Mouse (Mus musculus): ENCODE measurements at regions not wholly inside any gene's neighbourhood (a gene's known extent, or its start where the extent isn't known, plus 50 kb on each side); places are given as distances from the start of the nearest gene placed in this dataset.

GRCm38 (mm10) chr14:45781850-45782249 is 123.9 kb upstream of the Ddhd1 start:
- TF ChIP-seq GATA1 (IDR thresholded peaks at IDR 0.05; ENCODE audit: low read length), result no peak

DNA sequence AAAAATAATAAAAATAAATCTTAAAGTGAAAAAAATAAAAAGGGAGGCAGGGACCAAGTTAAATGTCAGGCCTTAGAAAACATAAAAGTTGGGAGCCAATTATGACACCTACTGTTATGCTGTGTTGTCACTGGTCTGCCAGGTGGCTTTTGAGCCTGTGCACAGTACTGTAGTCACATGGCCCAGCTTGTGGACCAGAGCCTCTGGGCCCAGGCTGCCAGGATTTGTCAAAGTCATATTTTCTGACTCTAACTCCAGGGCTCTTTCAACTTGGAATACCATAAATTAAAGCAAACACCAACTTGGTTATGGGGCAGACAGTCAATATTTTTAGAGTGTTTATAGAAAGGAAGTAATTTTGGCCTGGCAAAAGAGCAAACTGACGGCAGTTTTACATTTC is 137.0 kb upstream of the Ddhd1 start:
- no peak for TF ChIP-seq GATA1 (IDR thresholded peaks at IDR 0.05; ENCODE audit: low read length)

- no peak for TF ChIP-seq GATA1 (IDR thresholded peaks at IDR 0.05; ENCODE audit: low read length)
These were observed 138.8 kb upstream of the Ddhd1 start for GRCm38 (mm10) chr14:45796665-45797319.

- TF ChIP-seq GATA1 (IDR thresholded peaks at IDR 0.05; ENCODE audit: low read length), result no peak
These were observed 139.4 kb upstream of the Ddhd1 start for GRCm38 (mm10) chr14:45797320-45797696.

- no peak for TF ChIP-seq GATA1 (IDR thresholded peaks at IDR 0.05; ENCODE audit: low read length)
These were observed 141.3 kb upstream of the Ddhd1 start for GRCm38 (mm10) chr14:45799286-45799685.

DNA sequence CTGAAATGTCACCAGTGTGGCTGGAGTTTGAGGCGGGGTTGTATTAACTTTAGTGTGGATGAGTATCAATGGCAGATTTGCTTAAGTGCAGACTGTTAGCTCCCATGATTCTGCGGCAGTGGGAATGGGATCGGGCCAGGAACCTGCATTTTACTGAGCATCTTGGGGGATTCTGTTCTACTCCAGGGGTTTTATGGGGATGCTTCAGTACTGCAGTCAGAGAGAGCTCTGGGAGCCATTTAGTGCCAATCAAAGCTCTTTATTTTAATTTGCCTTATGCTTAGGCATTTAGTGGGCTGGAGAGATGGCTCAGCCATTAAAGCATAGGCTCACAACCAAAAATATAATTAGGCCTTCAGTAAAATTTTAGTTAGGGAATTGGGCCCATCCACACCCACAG is 148.0 kb upstream of the Ddhd1 start:
- TF ChIP-seq GATA1 (IDR thresholded peaks at IDR 0.05; ENCODE audit: low read length), result no peak

DNA sequence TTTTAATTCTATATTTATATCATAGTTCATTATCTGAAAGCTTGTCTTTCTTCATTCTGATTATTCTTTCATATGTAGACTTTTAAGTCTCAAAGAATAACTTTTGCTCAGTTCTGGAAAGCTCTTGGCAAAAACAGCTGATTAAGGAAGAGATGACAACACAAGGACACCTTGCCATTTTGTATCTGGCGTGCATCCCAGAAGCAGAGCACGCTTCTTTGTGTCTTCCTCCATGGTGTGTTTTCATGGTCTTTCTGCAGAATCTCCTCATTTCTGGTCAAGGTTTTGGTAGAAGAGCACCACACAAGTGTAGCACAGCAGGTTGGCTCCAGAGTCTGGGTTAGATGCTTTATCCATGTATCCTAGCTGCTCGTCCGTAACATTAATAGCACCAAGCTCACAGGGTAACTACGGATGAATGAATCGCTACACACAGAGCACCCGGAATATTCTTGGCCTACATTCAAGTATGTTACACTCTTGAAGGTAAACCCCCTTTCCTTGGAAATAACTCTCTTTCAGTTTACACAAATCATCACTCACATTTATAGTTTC is 148.9 kb upstream of the Ddhd1 start:
- TF ChIP-seq GATA1 (IDR thresholded peaks at IDR 0.05; ENCODE audit: low read length), result no peak

DNA sequence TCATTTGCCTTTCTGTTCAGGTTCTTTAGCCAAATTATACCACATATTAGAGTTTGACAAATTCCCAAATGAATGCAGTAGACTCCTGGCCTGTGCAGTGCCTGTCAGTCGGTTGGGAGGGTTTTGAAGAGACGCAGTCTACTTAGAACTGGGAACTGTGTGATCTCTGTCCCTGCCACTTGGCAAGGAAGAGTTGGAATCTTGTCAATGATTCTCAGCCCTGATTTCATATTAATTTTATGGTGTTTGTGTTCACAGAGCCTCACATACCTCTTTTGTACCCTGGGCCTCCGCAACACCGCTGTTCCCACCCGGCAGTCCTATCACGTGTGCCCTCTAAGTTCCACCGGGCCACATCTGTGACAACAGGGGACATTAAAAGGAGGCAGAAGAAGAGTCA is 149.8 kb upstream of the Ddhd1 start:
- TF ChIP-seq GATA1 (IDR thresholded peaks at IDR 0.05; ENCODE audit: low read length), result no peak

DNA sequence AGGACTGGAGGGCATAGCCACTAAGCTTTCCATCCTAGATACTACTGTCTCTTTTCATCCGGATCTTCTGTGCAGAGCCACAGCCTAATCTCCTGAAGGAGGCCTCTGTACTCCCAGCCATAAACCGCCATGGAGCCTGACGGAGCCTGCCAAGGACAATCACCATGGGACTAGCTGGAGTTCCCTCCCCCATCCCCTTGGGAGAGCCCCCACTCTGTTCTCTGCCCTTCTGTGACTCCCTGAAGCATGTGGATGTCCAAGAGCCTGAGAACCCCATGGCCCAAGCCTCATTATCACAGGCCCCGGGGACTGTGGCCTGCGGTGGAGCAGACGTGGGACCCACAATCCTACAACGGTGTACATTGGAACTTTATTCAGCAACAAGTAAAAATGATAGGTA is 151.5 kb upstream of the Ddhd1 start:
- no peak for TF ChIP-seq GATA1 (IDR thresholded peaks at IDR 0.05; ENCODE audit: low read length)

- no peak for TF ChIP-seq GATA1 (IDR thresholded peaks at IDR 0.05; ENCODE audit: low read length)
These were observed 152.2 kb upstream of the Ddhd1 start for GRCm38 (mm10) chr14:45810101-45810500.

- TF ChIP-seq GATA1 (IDR thresholded peaks at IDR 0.05; ENCODE audit: low read length), result no peak
These were observed 152.7 kb upstream of the Ddhd1 start for GRCm38 (mm10) chr14:45810630-45811029.

- no peak for TF ChIP-seq GATA1 (IDR thresholded peaks at IDR 0.05; ENCODE audit: low read length)
These were observed 157.7 kb upstream of the Ddhd1 start for GRCm38 (mm10) chr14:45815598-45815997.

- TF ChIP-seq GATA1 (IDR thresholded peaks at IDR 0.05; ENCODE audit: low read length), result no peak
These were observed 159.8 kb upstream of the Ddhd1 start for GRCm38 (mm10) chr14:45817756-45818155.

DNA sequence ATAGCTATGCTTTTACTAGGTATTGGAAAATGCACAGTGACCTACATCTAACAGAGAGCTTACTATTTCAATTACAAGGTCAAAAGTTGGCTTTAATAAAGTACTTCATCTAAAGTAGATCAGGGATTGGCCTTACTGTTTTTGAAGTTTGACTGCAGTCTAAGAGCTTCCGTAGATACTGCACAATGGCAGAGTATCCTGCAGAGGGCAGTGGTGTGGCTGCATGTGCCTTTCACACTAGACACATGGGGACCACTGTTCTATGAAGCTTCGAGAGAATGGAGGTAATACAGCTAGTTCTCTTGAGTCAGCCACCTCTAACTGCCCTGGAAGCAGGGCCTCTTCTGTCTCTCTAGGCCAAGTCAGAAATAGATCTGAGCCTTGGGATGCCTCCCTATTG is 166.7 kb upstream of the Ddhd1 start:
- no peak for TF ChIP-seq GATA1 (IDR thresholded peaks at IDR 0.05; ENCODE audit: low read length)

DNA sequence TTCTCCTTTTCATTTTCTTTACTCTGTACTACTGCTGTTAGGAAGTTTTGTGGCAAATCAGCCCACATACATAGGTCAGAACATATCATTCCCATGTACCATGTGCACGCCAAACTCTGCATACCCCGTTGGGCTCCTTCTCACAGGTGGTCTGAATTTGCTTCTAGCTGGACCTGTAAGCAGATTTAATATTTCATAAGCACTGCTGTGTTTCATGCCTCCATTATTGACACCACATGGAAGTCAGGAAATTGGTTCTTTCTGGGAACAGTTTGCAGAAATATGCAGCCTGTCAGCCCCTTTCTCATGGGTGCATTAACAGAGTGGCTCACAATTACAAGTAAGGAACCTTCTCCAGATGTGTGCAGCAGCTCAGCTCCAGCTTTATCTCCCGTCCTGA is 168.1 kb upstream of the Ddhd1 start:
- TF ChIP-seq GATA1 (IDR thresholded peaks at IDR 0.05; ENCODE audit: low read length), result no peak

DNA sequence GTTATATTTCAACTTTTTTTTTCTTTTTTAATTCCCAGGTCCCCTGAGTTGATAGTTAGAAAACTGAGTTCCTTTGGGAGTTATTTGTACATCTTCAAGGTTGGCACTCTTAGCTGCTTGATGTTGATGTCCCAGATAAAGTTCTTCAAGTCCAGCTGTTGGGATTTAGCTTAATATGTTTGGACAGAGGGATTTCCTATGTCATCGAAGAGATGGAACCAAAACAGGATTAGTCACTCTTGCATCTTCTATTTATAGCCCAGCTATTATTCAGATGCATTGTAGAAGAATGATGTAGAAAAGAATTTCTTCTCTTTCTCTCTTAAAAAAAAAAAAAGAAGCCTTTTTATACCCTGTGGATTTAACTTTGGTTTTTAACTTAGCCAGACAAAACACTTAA is 169.2 kb upstream of the Ddhd1 start:
- TF ChIP-seq GATA1 (IDR thresholded peaks at IDR 0.05; ENCODE audit: low read length), result no peak

- TF ChIP-seq GATA1 (IDR thresholded peaks at IDR 0.05; ENCODE audit: low read length), result no peak
These were observed 172.5 kb upstream of the Ddhd1 start for GRCm38 (mm10) chr14:45830457-45830856.

- no peak for TF ChIP-seq GATA1 (IDR thresholded peaks at IDR 0.05; ENCODE audit: low read length)
These were observed 179.1 kb upstream of the Ddhd1 start for GRCm38 (mm10) chr14:45837039-45837438.

Measured in G1E-ER4 (cell line).